Mouse (Mus musculus): ENCODE results near the gene Slc39a8.
A peak's percentile ranks its signal among the peaks of the same experiment; 100 is the strongest.

The Slc39a8 gene

GRCm38 (mm10) chr3:135845860-135846259 is 20.8 kb downstream of the Slc39a8 start:
- no peak for DNase-seq (ENCODE audit: low spot score in 2 of 2)

- DNase-seq (ENCODE audit: low spot score in 2 of 2) = no peak
These were observed 26.5 kb downstream of the Slc39a8 start for GRCm38 (mm10) chr3:135851607-135852006.

- no peak for DNase-seq (ENCODE audit: low spot score in 2 of 2)
These were observed 28.7 kb downstream of the Slc39a8 start for GRCm38 (mm10) chr3:135853604-135854297.

- no peak for DNase-seq (ENCODE audit: low spot score in 2 of 2)
These were observed 29.4 kb downstream of the Slc39a8 start for GRCm38 (mm10) chr3:135854298-135854984.

GRCm38 (mm10) chr3:135854985-135855340 is 29.9 kb downstream of the Slc39a8 start:
- DNase-seq (ENCODE audit: low spot score in 2 of 2) = no peak

- no peak for DNase-seq (ENCODE audit: low spot score in 2 of 2)
These were observed 31.2 kb downstream of the Slc39a8 start for GRCm38 (mm10) chr3:135856303-135856702.

- no peak for DNase-seq (ENCODE audit: low spot score in 2 of 2)
These were observed 32.1 kb downstream of the Slc39a8 start for GRCm38 (mm10) chr3:135857134-135857533.

GRCm38 (mm10) chr3:135859431-135859830 is 34.4 kb downstream of the Slc39a8 start:
- DNase-seq (ENCODE audit: low spot score in 2 of 2) = no peak

- DNase-seq (ENCODE audit: low spot score in 2 of 2) = peak in 1 of 2 experiments; percentile 35
These were observed 37.7 kb downstream of the Slc39a8 start for GRCm38 (mm10) chr3:135862804-135863203.

GRCm38 (mm10) chr3:135869041-135869440 is 44.0 kb downstream of the Slc39a8 start:
- no peak for DNase-seq (ENCODE audit: low spot score in 2 of 2)

- DNase-seq (ENCODE audit: low spot score in 2 of 2) = no peak
These were observed 47.2 kb downstream of the Slc39a8 start for GRCm38 (mm10) chr3:135872325-135872724.

GRCm38 (mm10) chr3:135873596-135873995 is 48.5 kb downstream of the Slc39a8 start:
- DNase-seq (ENCODE audit: low spot score in 2 of 2) = no peak

- DNase-seq (ENCODE audit: low spot score in 2 of 2) = no peak
These were observed 53.0 kb downstream of the Slc39a8 start for GRCm38 (mm10) chr3:135878048-135878447.

GRCm38 (mm10) chr3:135885927-135886658 is 61.0 kb downstream of the Slc39a8 start:
- no peak for DNase-seq (ENCODE audit: low spot score in 2 of 2)

GRCm38 (mm10) chr3:135886659-135887027 is 61.6 kb downstream of the Slc39a8 start:
- DNase-seq (ENCODE audit: low spot score in 2 of 2) = peak; percentile 78 to 83

- DNase-seq (ENCODE audit: low spot score in 2 of 2) = no peak
These were observed 62.2 kb downstream of the Slc39a8 start for GRCm38 (mm10) chr3:135887033-135887855.

- no peak for DNase-seq (ENCODE audit: low spot score in 2 of 2)
These were observed 62.7 kb downstream of the Slc39a8 start for GRCm38 (mm10) chr3:135887856-135888155.

GRCm38 (mm10) chr3:135889401-135889800 is 64.3 kb downstream of the Slc39a8 start:
- no peak for DNase-seq (ENCODE audit: low spot score in 2 of 2)

- DNase-seq (ENCODE audit: low spot score in 2 of 2) = no peak
These were observed 78.3 kb downstream of the Slc39a8 start for GRCm38 (mm10) chr3:135903366-135903765.

GRCm38 (mm10) chr3:135904881-135905280 is 79.8 kb downstream of the Slc39a8 start:
- no peak for DNase-seq (ENCODE audit: low spot score in 2 of 2)

GRCm38 (mm10) chr3:135905729-135906128 is 80.7 kb downstream of the Slc39a8 start:
- no peak for DNase-seq (ENCODE audit: low spot score in 2 of 2)

- DNase-seq (ENCODE audit: low spot score in 2 of 2) = no peak
These were observed 81.9 kb downstream of the Slc39a8 start for GRCm38 (mm10) chr3:135907028-135907427.

Data from frontal cortex, postnatal 25 days (tissue).